Mouse (Mus musculus) liver, embryonic 14.5 days (tissue): Measurements from ENCODE around the gene Tnik. TPM values are rescaled to one million over a fixed set of nuclear protein-coding genes. Genes with fewer than 3 reads are reported as not detected.

Source experiments
- ATAC-seq: fragments of 200-750 bp; cut with Nextera tagmentation; 2 replicates; pipeline ENCODE4 v1.8.0; 2017; ENCODE audit warnings: moderate number of reproducible peaks, mild to moderate bottlenecking, moderate library complexity; ENCODE audit not compliant: insufficient read depth
- DNase-seq, 3 experiments: peaks; one replicate each; pipeline ENCODE4 v3.0.0-alpha.2; 2012 to 2013; ENCODE audit warnings: low read depth in 3 of 3, low spot score in 3 of 3
- H3K27ac ChIP-seq: fragments of 300-500 bp; sonication (generic); 2 replicates; pipeline ENCODE4 v1.5.1; 2014; ENCODE audit warnings: moderate library complexity, mild to moderate bottlenecking, control low read depth, inconsistent platforms
- H3K27me3 ChIP-seq: fragments of 300-500 bp; sonication (generic); 2 replicates; pipeline ENCODE4 v1.6.1; 2014; ENCODE audit warnings: mild to moderate bottlenecking, low read length, moderate library complexity; ENCODE audit not compliant: control insufficient read depth, insufficient read depth
- H3K36me3 ChIP-seq: fragments of 300-500 bp; sonication (generic); replicated peaks from 2 replicates; pipeline ENCODE4 v1.6.1; 2014; ENCODE audit warnings: low read depth; ENCODE audit not compliant: control insufficient read depth, insufficient read depth
- H3K4me1 ChIP-seq, 2 experiments: fragments of 200-500 bp in 1 of 2; fragments of 300-500 bp in 1 of 2; sonication (generic) in 1 of 2; replicated peaks; 2 replicates each; pipeline ENCODE4 v1.6.1; 2012 to 2014; ENCODE audit warnings: antibody characterized with exemption in 1 of 2, inconsistent platforms in 1 of 2, low read length in 1 of 2; ENCODE audit not compliant: control insufficient read depth in 2 of 2, insufficient read depth in 2 of 2
- H3K4me2 ChIP-seq: fragments of 300-500 bp; sonication (generic); 2 replicates; pipeline ENCODE4 v1.6.1; 2014; ENCODE audit warnings: low read depth, mild to moderate bottlenecking, control low read depth, moderate library complexity
- H3K4me3 ChIP-seq, 2 experiments: fragments of 200-500 bp in 1 of 2; fragments of 300-500 bp in 1 of 2; sonication (generic) in 1 of 2; 2 replicates each; pipeline ENCODE4 v1.5.1; 2012 to 2014; ENCODE audit warnings: low read depth in 2 of 2, low read length in 2 of 2, mild to moderate bottlenecking in 2 of 2, control low read depth in 1 of 2, inconsistent platforms in 1 of 2, moderate library complexity in 1 of 2; ENCODE audit not compliant: insufficient read depth in 1 of 2
- H3K9ac ChIP-seq: fragments of 300-500 bp; sonication (generic); replicated peaks from 2 replicates; pipeline ENCODE4 v1.6.1; 2014; ENCODE audit warnings: mild to moderate bottlenecking, control low read depth, moderate library complexity
- H3K9me3 ChIP-seq: fragments of 300-500 bp; sonication (generic); 2 replicates; pipeline ENCODE4 v1.6.1; 2016; ENCODE audit warnings: low read length, mixed read lengths; ENCODE audit not compliant: control insufficient read depth
- CTCF ChIP-seq: IDR thresholded peaks from 2 replicates; pipeline ENCODE4 v1.5.1; 2016; ENCODE audit warnings: antibody characterized with exemption, low read depth, control low read depth
- EP300 ChIP-seq: IDR thresholded peaks from 2 replicates; pipeline ENCODE4 v1.6.1; 2016; ENCODE audit warnings: antibody characterized with exemption, low read depth
- WGBS: fragments of 180-500 bp; shearing (Covaris S2); extraction: QIAGEN DNeasy Blood & Tissue Kit; methylation state at CpG from one replicate; pipeline ENCODE4 v1.1.7; 2014; ENCODE audit not compliant: insufficient replicate concordance; 5-methylcytosine and 5-hydroxymethylcytosine counted together
- polyA plus RNA-seq, 2 experiments: library from polyadenylated mRNA; depleted of rRNA in 1 of 2; stranded (reverse) in 1 of 2; unstranded in 1 of 2; fragments of >200 nt; fragmentation: Nextera tagmentation in 1 of 2; extraction: Ambion mirVana in 1 of 2; gene quantifications; 2 replicates each; pipeline versions ENCODE4 v1.2.1 to v1.2.3; 2012 to 2014

Tnik gene
- 0.65 and 0.89 TPM in 2 replicates for polyA plus RNA-seq (2012; rRNA removed)
- 2.0 and 2.3 TPM in 2 replicates for polyA plus RNA-seq (2014; fragmentation: Nextera tagmentation; extraction: Ambion mirVana)

- WGBS, result under 1% methylated on average over 58 of the region's 59 CpGs
- Histone ChIP-seq H3K4me2 (peak within 1 kb of the TSS; percentile 68), H3K9me3 (no peaks in the 10 kb centered on the region), H3K27ac (no peak within 1 kb of the TSS), H3K4me3 (peak within 1 kb of the TSS; percentile 56 to 85), H3K9ac (peak within 1 kb of the TSS; percentile 38), H3K27me3 (peaks cover 6% of the 10 kb centered on the region; the same call in 1 of the 2 replicates), H3K4me1 (peaks cover 0 to 10% of the 10 kb centered on the region in 2 experiments; a peak in 2 of 4 replicates), H3K36me3 (no peaks in the 10 kb centered on the region)
- DNase-seq, result peak; percentile 31 to 54 (median 36)
- ATAC-seq, result peak; percentile 89
- no peak for TF ChIP-seq EP300
- TF ChIP-seq CTCF, result no peak
Observed at GRCm38 (mm10) chr3:28263002-28263947, at the start of gene Tnik. Gene Tnik, plus strand, starts transcription at chr3:28263214.

- DNase-seq (no peak), ATAC-seq (no peak)
- WGBS, result 46% methylated on average over 7 of the region's 7 CpGs
- Histone ChIP-seq H3K9ac (no peak overlapping the region), H3K4me1 (no peaks in the 10 kb centered on the region), H3K4me3 (no peak overlapping the region), H3K27me3 (no peaks in the 10 kb centered on the region), H3K9me3 (no peaks in the 10 kb centered on the region), H3K36me3 (no peaks in the 10 kb centered on the region), H3K4me2 (no peak overlapping the region), H3K27ac (no peak overlapping the region)
- TF ChIP-seq CTCF, result no peak
- no peak for TF ChIP-seq EP300
Observed at GRCm38 (mm10) chr3:28214886-28215311, 48.1 kb upstream of the Tnik start.

- Histone ChIP-seq H3K9me3 (no peaks in the 10 kb centered on the region), H3K27me3 (no peaks in the 10 kb centered on the region), H3K4me3 (no peak overlapping the region), H3K27ac (no peak overlapping the region), H3K9ac (no peak overlapping the region), H3K4me2 (no peak overlapping the region), H3K4me1 (no peaks in the 10 kb centered on the region), H3K36me3 (no peaks in the 10 kb centered on the region)
- no peak for DNase-seq
- no peak for ATAC-seq
- TF ChIP-seq EP300 (no peak), CTCF (no peak)
- 49% methylated on average over 5 of the region's 5 CpGs for WGBS
Observed at GRCm38 (mm10) chr3:28217001-28217400, 46.0 kb upstream of the Tnik start.

- H3K27me3 ChIP-seq, result no peaks in the 10 kb centered on the region
- H3K36me3 ChIP-seq, result no peaks in the 10 kb centered on the region
Observed at GRCm38 (mm10) chr3:28219533-28219932, 43.5 kb upstream of the Tnik start.

GRCm38 (mm10) chr3:28219964-28220363 lies 43.0 kb upstream of the Tnik start:
- no peak overlapping the region for H3K4me3 ChIP-seq
- no peaks in the 10 kb centered on the region for H3K27me3 ChIP-seq
- no peak overlapping the region for H3K9ac ChIP-seq
- no peak overlapping the region for H3K4me2 ChIP-seq
- no peak for ATAC-seq
- no peak for DNase-seq
- no peak for TF ChIP-seq CTCF
- TF ChIP-seq EP300, result no peak
- no peaks in the 10 kb centered on the region for H3K36me3 ChIP-seq
- no peak overlapping the region for H3K27ac ChIP-seq
- no peaks in the 10 kb centered on the region for H3K9me3 ChIP-seq
- 79% methylated on average over 3 of the region's 3 CpGs for WGBS
- no peaks in the 10 kb centered on the region; a peak in 1 of 4 replicates for H3K4me1 ChIP-seq

More at GRCm38 (mm10) chr3:28219533-28219932, 43.5 kb upstream of the Tnik start:
- no peaks in the 10 kb centered on the region for H3K9me3 ChIP-seq
- H3K9ac ChIP-seq, result no peak overlapping the region
- H3K27ac ChIP-seq, result no peak overlapping the region
- no peak overlapping the region for H3K4me3 ChIP-seq
- TF ChIP-seq CTCF (no peak), EP300 (no peak)
- no peaks in the 10 kb centered on the region; a peak in 1 of 4 replicates for H3K4me1 ChIP-seq
- DNase-seq, result no peak
- WGBS, result 61% methylated on average over 7 of the region's 7 CpGs
- ATAC-seq, result no peak
- no peak overlapping the region for H3K4me2 ChIP-seq
